Mouse (Mus musculus) MEL (cell line): ENCODE measurements around the gene Oard1.

Source experiments
- CTCF ChIP-seq, 3 experiments: IDR thresholded peaks in 2 of 3; conservative IDR thresholded peaks in 1 of 3; 2 replicates each; pipeline ENCODE4 v1.5.1; 2011 to 2012; ENCODE audit warnings: low read length in 3 of 3, low read depth in 2 of 3, mild to moderate bottlenecking in 2 of 3, improper control_type of control experiment in 1 of 3, inconsistent platforms in 1 of 3, mixed read lengths in 1 of 3, moderate library complexity in 1 of 3; ENCODE audit not compliant: control insufficient read depth in 1 of 3, insufficient read depth in 1 of 3, poor library complexity in 1 of 3, severe bottlenecking in 1 of 3
- GATA1 ChIP-seq: IDR thresholded peaks from 2 replicates; pipeline ENCODE4 v1.6.1; 2011; ENCODE audit warnings: low read depth, low read length, improper control_type of control experiment
- HCFC1 ChIP-seq: IDR thresholded peaks from 2 replicates; pipeline ENCODE4 v1.6.1; 2012; ENCODE audit warnings: low read depth, mild to moderate bottlenecking, inconsistent platforms, low read length, improper control_type of control experiment, moderate library complexity
- MAFK ChIP-seq: IDR thresholded peaks from 2 replicates; pipeline ENCODE4 v1.6.1; 2011; ENCODE audit warnings: low read depth, mild to moderate bottlenecking, low read length, improper control_type of control experiment, borderline replicate concordance
- POLR2A ChIP-seq, 2 experiments: IDR thresholded peaks; 2 replicates each; pipeline ENCODE4 v1.6.1; 2011 to 2012; ENCODE audit warnings: low read length in 2 of 2, mild to moderate bottlenecking in 2 of 2, control low read depth in 1 of 2, improper control_type of control experiment in 1 of 2, low read depth in 1 of 2, moderate library complexity in 1 of 2; ENCODE audit not compliant: control insufficient read depth in 1 of 2, insufficient read depth in 1 of 2, poor library complexity in 1 of 2
- TCF12 ChIP-seq: IDR thresholded peaks from 2 replicates; pipeline ENCODE4 v1.6.1; 2014; ENCODE audit warnings: low read depth, mild to moderate bottlenecking, inconsistent platforms, low read length, improper control_type of control experiment, moderate library complexity
- USF1 ChIP-seq: IDR thresholded peaks from 2 replicates; pipeline ENCODE4 v1.6.1; 2014; ENCODE audit warnings: low read depth, mild to moderate bottlenecking, inconsistent platforms, low read length, improper control_type of control experiment, moderate library complexity
- ZNF384 ChIP-seq: IDR thresholded peaks from 2 replicates; pipeline ENCODE4 v1.6.1; 2012; ENCODE audit warnings: low read depth, mild to moderate bottlenecking, inconsistent platforms, low read length, improper control_type of control experiment

DNA sequence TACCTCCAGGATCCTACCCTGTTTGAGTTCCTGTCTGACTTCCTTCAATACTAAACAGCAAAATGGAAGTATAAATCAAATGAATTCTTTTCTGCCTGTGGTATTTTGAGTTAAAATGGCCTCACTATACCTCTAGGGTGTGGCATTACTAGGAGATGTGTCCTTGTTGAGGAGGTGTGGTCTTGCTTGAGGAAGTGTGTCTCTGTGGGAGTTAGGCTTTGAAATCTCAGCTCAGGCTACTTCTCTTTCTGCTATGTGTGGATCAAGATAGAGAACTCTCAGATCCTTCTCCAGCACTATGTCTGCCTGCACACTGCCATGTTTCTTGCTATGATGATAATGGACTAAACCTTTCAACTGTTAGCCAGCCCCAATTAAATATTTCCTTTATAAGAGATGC is 30.8 kb upstream of the Oard1 start:
- TF ChIP-seq MAFK (no peak), CTCF (IDR thresholded peaks at IDR 0.05 in 2 of 3, conservative IDR thresholded peaks at IDR 0.05 in 1 of 3; ENCODE audit: control insufficient read depth in 1 of 3, insufficient read depth in 1 of 3, low read depth in 2 of 3, low read length in 3 of 3, poor library complexity in 1 of 3, severe bottlenecking in 1 of 3) (no peak), HCFC1 (no peak), ZNF384 (no peak), POLR2A (IDR thresholded peaks at IDR 0.05; ENCODE audit: control insufficient read depth in 1 of 2, insufficient read depth in 1 of 2, low read depth in 1 of 2, low read length in 2 of 2, poor library complexity in 1 of 2) (no peak), USF1 (no peak), TCF12 (no peak), GATA1 (0 out of 2 replicates have a peak, but pooled peaks have one; percentile 17)
